Mouse (Mus musculus) heart, embryonic 12.5 days (tissue): ENCODE measurements at regions not wholly inside any gene's neighbourhood (a gene's known extent, or its start where the extent isn't known, plus 50 kb on each side); places are given as distances from the start of the nearest gene placed in this dataset.
A peak's percentile ranks its signal among the peaks of the same experiment; 100 is the strongest.

Source experiments
- ATAC-seq: fragments of 200-750 bp; cut with Nextera tagmentation; 2 replicates; pipeline ENCODE4 v1.8.0; 2017; ENCODE audit warnings: moderate TSS enrichment, moderate library complexity; ENCODE audit not compliant: insufficient number of reproducible peaks, low FRiP score
- H3K27ac ChIP-seq: fragments of 300-500 bp; sonication (generic); 2 replicates; pipeline ENCODE4 v1.5.1; 2016; ENCODE audit warnings: mild to moderate bottlenecking, moderate library complexity; ENCODE audit not compliant: poor library complexity, severe bottlenecking
- H3K27me3 ChIP-seq: fragments of 300-500 bp; sonication (generic); replicated peaks from 2 replicates; pipeline ENCODE4 v1.6.1; 2016; ENCODE audit warnings: mild to moderate bottlenecking, moderate library complexity
- H3K36me3 ChIP-seq: fragments of 300-500 bp; sonication (generic); 2 replicates; pipeline ENCODE4 v1.6.1; 2016; ENCODE audit warnings: mild to moderate bottlenecking, moderate library complexity
- H3K4me1 ChIP-seq: fragments of 300-500 bp; sonication (generic); replicated peaks from 2 replicates; pipeline ENCODE4 v1.6.1; 2016; ENCODE audit warnings: mild to moderate bottlenecking
- H3K4me2 ChIP-seq: fragments of 300-500 bp; sonication (generic); 2 replicates; pipeline ENCODE4 v1.6.1; 2016; ENCODE audit warnings: mild to moderate bottlenecking, moderate library complexity
- H3K4me3 ChIP-seq: fragments of 300-500 bp; sonication (generic); 2 replicates; pipeline ENCODE4 v1.5.1; 2016; ENCODE audit warnings: mild to moderate bottlenecking
- H3K9ac ChIP-seq: fragments of 300-500 bp; sonication (generic); 2 replicates; pipeline ENCODE4 v1.6.1; 2016; ENCODE audit warnings: mild to moderate bottlenecking, moderate library complexity
- H3K9me3 ChIP-seq: fragments of 300-500 bp; sonication (generic); replicated peaks from 2 replicates; pipeline ENCODE4 v1.6.1; 2016; ENCODE audit warnings: mild to moderate bottlenecking, moderate library complexity
- WGBS: fragments of 180-500 bp; shearing (Covaris S2); methylation state at CpG from one replicate; pipeline ENCODE4 v1.1.7; 2016; 5-methylcytosine and 5-hydroxymethylcytosine counted together

DNA sequence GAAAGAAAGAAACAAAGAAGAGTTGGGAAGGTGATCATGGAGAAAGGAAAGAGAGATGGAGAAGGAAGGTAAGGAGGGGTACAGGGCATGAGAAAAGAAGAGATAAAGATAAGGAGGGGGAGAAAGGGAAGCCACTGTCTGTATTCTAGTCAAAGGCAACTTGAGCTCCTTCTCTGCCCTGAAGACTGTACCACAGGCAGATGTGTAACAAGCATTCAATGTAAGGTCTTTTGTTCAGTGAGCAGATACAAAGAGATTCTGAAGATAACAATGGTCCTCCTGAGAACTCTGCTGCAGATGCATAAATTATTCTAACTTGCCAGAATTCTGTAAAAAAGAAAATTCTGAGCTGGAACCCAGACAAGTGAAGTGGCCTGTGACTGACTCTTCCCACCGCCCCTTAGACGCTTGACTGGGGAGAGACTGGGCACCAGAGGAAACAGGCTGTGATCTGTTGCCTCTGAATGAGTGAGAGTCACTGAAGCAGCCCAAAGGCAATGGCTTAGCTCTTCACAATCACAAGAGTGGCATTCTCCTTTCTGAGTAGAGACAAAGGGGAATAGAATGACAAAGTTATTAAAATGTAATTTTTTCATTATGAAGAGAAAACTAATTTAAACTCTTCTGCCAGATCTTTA, 564.0 kb upstream of the Arpp21 start:
- H3K4me1 ChIP-seq, result no peaks in the 10 kb centered on the region
- H3K4me3 ChIP-seq, result no peak overlapping the region
- H3K4me2 ChIP-seq, result no peak overlapping the region
- no peaks in the 10 kb centered on the region for H3K36me3 ChIP-seq
- no peak for ATAC-seq
- 70% methylated on average over 2 of the region's 2 CpGs for WGBS
- no peaks in the 10 kb centered on the region for H3K27me3 ChIP-seq
- H3K27ac ChIP-seq, result no peak overlapping the region
- H3K9ac ChIP-seq, result no peak overlapping the region
- no peaks in the 10 kb centered on the region for H3K9me3 ChIP-seq

DNA sequence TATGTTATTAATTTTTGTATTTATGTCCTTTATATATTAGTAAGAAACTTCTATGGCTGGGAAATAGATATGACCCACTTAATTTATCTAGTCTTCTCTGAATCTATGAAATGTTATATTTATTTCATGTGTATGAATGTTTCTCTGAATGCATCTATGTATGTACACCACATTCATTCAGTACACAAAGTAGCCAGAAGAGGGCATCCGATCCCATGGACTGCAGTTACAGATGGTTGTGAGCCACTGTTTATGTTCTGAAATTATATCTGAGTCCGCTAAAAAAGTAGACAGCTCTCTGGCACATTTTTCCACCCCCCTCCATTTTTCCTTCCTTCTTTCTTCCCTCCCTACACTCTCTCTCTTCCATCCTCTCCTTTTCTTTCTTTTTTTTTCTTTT, 557.8 kb upstream of the Arpp21 start:
- Histone ChIP-seq H3K9ac (no peak overlapping the region), H3K36me3 (no peaks in the 10 kb centered on the region), H3K9me3 (no peaks in the 10 kb centered on the region), H3K27ac (no peak overlapping the region), H3K27me3 (no peaks in the 10 kb centered on the region), H3K4me2 (no peak overlapping the region), H3K4me3 (no peak overlapping the region), H3K4me1 (no peaks in the 10 kb centered on the region)
- WGBS, result 63% methylated on average over 2 of the region's 2 CpGs
- no peak for ATAC-seq

DNA sequence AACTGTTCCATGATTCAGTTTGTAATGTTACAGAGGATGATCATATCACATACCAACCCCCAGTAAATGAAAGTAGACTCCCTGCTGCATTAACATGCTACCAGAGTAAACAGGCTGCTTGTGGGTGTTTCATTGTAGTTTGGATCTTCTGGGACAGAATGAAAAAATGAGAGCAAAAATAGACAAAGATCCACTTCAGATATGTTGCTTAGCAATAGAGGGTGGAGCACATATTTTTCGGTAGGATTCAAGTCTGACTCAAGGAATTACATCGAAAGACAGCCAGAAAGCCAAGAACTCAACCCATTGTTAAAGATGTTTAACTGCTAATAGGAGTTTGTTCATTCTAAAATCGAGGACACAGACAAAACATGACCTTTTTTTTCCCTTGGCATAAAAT, 536.2 kb upstream of the Arpp21 start:
- Histone ChIP-seq H3K4me2 (no peak overlapping the region), H3K27me3 (no peaks in the 10 kb centered on the region), H3K36me3 (no peaks in the 10 kb centered on the region), H3K9ac (no peak overlapping the region), H3K4me1 (no peaks in the 10 kb centered on the region), H3K9me3 (no peaks in the 10 kb centered on the region), H3K4me3 (no peak overlapping the region), H3K27ac (no peak overlapping the region)
- ATAC-seq, result no peak
- 65% methylated on average over 3 of the region's 3 CpGs for WGBS

DNA sequence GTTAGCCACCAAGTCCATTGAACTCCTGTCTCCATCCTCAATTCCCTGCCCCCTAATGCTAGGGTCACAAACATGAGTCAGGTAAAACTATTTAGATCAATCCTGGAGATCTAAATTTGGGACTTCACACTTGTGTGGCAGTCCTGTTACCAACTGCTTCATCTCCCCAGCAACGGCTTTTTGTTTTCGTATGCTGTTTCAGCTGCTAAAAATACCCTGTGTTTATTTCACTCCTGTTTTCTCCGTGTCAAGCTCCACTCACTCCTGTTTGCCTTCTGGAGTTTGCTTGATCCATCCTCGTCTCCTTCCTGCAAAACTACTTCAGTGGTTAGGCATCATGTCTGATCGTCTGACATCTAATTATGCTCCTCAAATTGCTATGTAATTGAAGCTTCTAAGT, 508.9 kb upstream of the Arpp21 start:
- Histone ChIP-seq H3K36me3 (no peaks in the 10 kb centered on the region), H3K4me3 (no peak overlapping the region), H3K4me2 (no peak overlapping the region), H3K27ac (no peak overlapping the region), H3K9ac (no peak overlapping the region), H3K9me3 (no peaks in the 10 kb centered on the region), H3K27me3 (no peaks in the 10 kb centered on the region), H3K4me1 (no peaks in the 10 kb centered on the region)
- 45% methylated on average over 5 of the region's 5 CpGs for WGBS
- ATAC-seq, result no peak

DNA sequence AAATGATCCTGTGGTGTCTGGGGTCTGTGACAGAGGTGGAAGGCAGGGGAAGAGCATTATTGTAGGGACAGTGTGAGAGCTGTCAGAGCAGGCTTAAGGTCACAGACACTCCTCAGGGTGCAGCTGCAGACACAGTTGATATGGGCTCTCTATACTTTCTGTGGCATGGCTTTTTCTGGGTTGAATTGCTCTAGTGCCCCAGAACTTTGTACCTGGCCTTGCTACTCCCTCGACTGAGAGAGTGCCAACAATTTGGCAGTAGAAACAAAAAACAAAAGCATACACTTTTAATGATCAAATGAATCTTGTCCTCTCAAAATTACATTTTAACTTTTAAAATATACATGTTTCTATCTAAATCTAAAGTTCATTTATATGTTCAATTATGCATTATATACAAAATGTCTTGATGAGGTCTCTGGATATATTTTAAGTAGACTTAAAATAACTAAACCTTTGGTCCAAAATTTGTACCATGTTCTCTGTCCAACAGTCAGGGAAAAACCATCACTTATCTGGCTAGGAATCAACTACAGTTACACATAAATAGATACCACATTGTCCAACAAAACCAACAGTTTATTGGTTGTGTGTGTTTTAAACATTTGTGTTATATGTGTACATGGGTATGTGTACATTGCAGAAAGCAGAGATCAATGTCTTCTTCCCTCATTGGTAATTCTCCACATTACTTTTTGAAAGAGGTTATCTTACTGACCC, 508.3 kb upstream of the Arpp21 start:
- H3K9me3 ChIP-seq, result no peaks in the 10 kb centered on the region
- H3K4me1 ChIP-seq, result no peaks in the 10 kb centered on the region
- ATAC-seq, result no peak
- no peak overlapping the region for H3K9ac ChIP-seq
- H3K27ac ChIP-seq, result no peak overlapping the region
- H3K4me3 ChIP-seq, result no peak overlapping the region
- no peak overlapping the region for H3K4me2 ChIP-seq
- WGBS, result 59% methylated on average over 1 of the region's 1 CpGs
- no peaks in the 10 kb centered on the region for H3K27me3 ChIP-seq
- no peaks in the 10 kb centered on the region for H3K36me3 ChIP-seq

DNA sequence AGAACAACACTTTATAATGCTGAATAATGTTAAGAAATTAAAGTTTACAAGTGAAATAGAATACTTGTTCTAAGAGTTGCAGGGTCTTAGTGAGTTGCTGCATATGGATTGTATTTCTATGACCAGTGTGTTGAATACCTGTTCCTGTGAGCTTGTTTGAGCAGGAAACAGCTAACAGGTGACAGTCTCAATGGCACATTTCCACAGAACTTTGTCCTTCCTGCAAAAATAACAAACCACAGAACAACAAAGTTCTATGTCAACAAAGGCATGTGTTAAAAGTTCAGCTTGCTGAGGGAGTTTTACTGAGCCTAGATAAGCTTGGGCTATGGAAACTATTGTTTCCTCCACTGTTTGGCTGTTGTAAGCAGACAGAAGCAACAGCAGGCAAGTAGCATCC, 500.0 kb upstream of the Arpp21 start:
- no peaks in the 10 kb centered on the region for H3K36me3 ChIP-seq
- H3K4me2 ChIP-seq, result no peak overlapping the region
- H3K27ac ChIP-seq, result no peak overlapping the region
- no peak overlapping the region for H3K4me3 ChIP-seq
- no peak overlapping the region for H3K9ac ChIP-seq
- no peaks in the 10 kb centered on the region for H3K27me3 ChIP-seq
- no peaks in the 10 kb centered on the region for H3K9me3 ChIP-seq
- no peaks in the 10 kb centered on the region for H3K4me1 ChIP-seq
- ATAC-seq, result no peak

DNA sequence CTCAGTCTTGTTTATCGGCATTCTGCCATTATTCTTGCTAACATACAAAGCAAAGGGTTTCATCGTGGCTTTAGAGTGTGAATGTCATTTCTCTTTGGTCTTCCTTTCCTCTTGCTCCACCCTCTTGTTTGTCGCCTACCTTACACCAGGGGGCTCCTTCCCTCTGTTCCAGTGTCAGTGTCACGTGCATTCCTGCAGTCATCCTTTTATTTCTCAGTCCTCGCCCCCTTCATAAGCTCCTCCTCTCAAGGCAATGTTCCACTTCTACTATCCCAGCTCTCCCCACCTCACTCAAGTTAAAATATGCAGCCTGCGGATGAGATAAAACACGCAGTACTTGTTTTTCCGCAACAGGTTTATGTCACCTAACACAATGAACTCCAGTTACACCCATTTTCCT, 489.8 kb upstream of the Arpp21 start:
- no peak overlapping the region for H3K4me3 ChIP-seq
- ATAC-seq, result peak; percentile 39; the same call in 1 of the 2 replicates
- 38% methylated on average over 8 of the region's 8 CpGs for WGBS
- no peak overlapping the region for H3K27ac ChIP-seq
- H3K27me3 ChIP-seq, result no peaks in the 10 kb centered on the region
- no peak overlapping the region for H3K9ac ChIP-seq
- H3K36me3 ChIP-seq, result no peaks in the 10 kb centered on the region
- no peaks in the 10 kb centered on the region for H3K4me1 ChIP-seq
- no peaks in the 10 kb centered on the region for H3K9me3 ChIP-seq
- H3K4me2 ChIP-seq, result no peak overlapping the region

DNA sequence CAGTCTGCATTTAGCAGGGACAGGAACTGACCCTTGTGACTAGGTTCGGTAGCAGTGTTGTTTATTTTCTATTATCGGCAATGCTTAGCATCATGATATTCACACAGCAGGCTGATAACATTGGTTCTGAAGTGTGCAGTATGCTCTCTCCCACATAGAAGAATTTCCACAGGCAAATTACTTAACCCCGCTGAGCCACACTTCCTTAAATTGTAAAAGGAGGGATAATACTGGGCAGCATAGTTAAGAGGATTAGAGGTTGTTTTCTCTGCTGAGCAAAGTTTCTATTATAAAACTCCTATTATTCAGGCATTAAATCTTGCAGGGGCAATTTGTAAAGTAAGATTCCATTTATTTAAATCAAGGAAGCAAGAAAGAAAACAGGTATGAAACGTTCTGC, 489.4 kb upstream of the Arpp21 start:
- no peaks in the 10 kb centered on the region for H3K9me3 ChIP-seq
- no peaks in the 10 kb centered on the region for H3K4me1 ChIP-seq
- H3K4me3 ChIP-seq, result no peak overlapping the region
- H3K36me3 ChIP-seq, result no peaks in the 10 kb centered on the region
- WGBS, result 39% methylated on average over 4 of the region's 4 CpGs
- no peak for ATAC-seq
- H3K4me2 ChIP-seq, result no peak overlapping the region
- no peak overlapping the region for H3K9ac ChIP-seq
- H3K27ac ChIP-seq, result no peak overlapping the region
- no peaks in the 10 kb centered on the region for H3K27me3 ChIP-seq

DNA sequence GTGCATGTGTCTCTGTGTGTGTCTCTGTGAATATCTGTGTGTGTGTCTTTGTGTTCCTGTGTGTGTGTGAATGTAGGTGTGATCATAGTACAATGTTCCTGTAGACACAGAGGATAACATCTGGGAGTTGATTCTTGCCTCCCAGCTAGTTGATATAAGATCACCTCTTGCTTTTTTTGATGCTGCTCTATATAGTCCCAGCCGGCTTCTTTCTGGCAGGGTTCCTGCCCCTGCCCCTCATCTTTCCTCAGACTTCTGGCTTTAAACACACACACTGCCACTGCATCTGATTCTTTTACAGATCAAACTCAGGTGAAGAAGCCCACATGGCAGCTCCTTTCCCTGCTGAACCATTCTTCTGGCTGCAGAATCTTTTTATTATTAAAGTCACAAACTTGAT, 487.6 kb upstream of the Arpp21 start:
- Histone ChIP-seq H3K27me3 (no peaks in the 10 kb centered on the region), H3K4me2 (no peak overlapping the region), H3K27ac (no peak overlapping the region), H3K9me3 (no peaks in the 10 kb centered on the region), H3K4me3 (no peak overlapping the region), H3K36me3 (no peaks in the 10 kb centered on the region), H3K9ac (no peak overlapping the region), H3K4me1 (no peaks in the 10 kb centered on the region)
- no peak for ATAC-seq
- WGBS, result 93% methylated on average over 1 of the region's 1 CpGs

DNA sequence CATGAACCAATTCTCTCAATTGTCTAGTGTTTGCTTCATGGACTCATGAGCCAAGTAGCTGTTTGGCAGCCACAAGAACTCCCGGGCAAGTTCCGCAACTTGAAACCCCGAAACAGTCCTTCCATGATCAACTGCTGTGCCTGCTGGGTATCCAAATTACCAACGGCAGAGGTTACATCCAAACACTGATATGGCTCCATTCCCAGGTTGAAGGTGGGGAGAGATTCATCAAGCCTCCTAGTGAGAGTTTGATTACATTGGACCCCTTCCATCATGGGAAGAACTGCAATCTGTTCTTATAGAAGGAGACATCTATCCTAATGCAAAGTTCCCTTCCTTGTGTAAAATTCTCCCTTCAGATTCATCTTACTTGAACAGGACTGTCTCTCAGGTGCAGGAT, 486.8 kb upstream of the Arpp21 start:
- no peak overlapping the region for H3K4me2 ChIP-seq
- WGBS, result 81% methylated on average over 4 of the region's 4 CpGs
- ATAC-seq, result no peak

DNA sequence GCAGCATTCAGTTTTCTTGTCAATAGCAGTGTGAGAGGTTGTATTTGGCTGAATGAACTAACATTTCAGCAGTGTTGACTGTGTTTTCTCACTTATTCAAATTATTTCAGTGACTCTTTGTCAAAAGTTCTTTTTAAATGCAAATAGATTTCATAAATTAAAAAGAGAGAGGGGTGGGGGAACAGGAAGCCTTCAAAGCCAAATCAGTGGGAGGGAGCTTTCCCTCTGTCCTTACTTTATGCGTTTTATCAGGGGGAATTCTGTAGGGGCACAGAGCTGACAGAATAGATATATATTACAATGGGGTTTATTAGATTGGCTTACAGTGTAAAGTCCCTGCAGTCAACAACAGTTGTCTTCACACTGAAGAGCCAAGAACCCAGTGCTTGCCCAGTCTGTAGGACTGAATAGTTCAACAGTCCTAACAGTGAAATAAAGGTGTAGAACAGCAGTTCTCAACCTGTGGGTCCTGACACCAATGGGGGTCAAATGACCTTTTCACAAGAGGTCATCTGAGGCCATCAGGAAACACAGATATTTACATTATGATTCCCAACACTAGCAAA, 479.5 kb upstream of the Arpp21 start:
- Histone ChIP-seq H3K27me3 (no peaks in the 10 kb centered on the region), H3K4me3 (no peak overlapping the region), H3K27ac (no peak overlapping the region), H3K4me1 (no peaks in the 10 kb centered on the region), H3K9ac (no peak overlapping the region), H3K4me2 (no peak overlapping the region), H3K36me3 (no peaks in the 10 kb centered on the region), H3K9me3 (no peaks in the 10 kb centered on the region)
- no peak for ATAC-seq
- WGBS, result 54% methylated on average over 1 of the region's 1 CpGs

More for the DNA sequence above, 486.8 kb upstream of the Arpp21 start:
- no peak overlapping the region for H3K9ac ChIP-seq
- H3K27me3 ChIP-seq, result no peaks in the 10 kb centered on the region
- H3K36me3 ChIP-seq, result no peaks in the 10 kb centered on the region
- H3K27ac ChIP-seq, result no peak overlapping the region
- H3K9me3 ChIP-seq, result no peaks in the 10 kb centered on the region
- no peak overlapping the region for H3K4me3 ChIP-seq
- no peaks in the 10 kb centered on the region for H3K4me1 ChIP-seq

DNA sequence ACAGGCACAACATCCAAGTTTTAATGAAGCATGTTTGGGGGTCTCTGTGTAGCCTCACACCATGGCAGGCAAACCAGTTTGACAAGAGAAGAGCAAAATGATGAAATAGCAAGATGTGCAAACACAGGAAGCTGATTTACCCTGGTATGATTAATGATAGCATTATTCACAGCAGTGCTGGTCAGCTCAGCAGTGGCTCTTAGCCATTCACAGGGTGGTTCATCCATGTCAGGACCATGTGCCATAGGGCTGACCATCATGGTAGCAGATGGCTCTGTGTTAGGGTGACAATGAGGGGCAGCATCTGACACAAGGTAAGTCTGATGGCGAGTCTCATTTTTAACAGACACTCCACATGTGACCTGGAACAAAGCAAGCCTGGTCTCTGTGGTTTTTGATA, 443.1 kb upstream of the Arpp21 start:
- Histone ChIP-seq H3K27ac (no peak overlapping the region), H3K4me3 (no peak overlapping the region), H3K4me2 (no peak overlapping the region), H3K27me3 (no peaks in the 10 kb centered on the region), H3K9ac (no peak overlapping the region), H3K36me3 (no peaks in the 10 kb centered on the region), H3K9me3 (no peaks in the 10 kb centered on the region), H3K4me1 (no peaks in the 10 kb centered on the region)
- no peak for ATAC-seq
- WGBS, result 73% methylated on average over 1 of the region's 1 CpGs
